Mouse (Mus musculus): ENCODE data around the gene Cybc1. TPM values are rescaled to one million over a fixed set of nuclear protein-coding genes. Genes with fewer than 3 reads are reported as not detected.

The Cybc1 gene
- polyA plus RNA-seq (2016; fragmentation: Nextera tagmentation; extraction: Ambion mirVana) = 37.9 and 38.9 TPM in 2 replicates

- under 1% methylated on average over 23 of the region's 23 CpGs for WGBS
- Histone ChIP-seq H3K27me3 (no peaks in the 10 kb centered on the region), H3K4me3 (peak within 1 kb of the TSS; percentile 76), H3K9me3 (no peaks in the 10 kb centered on the region), H3K9ac (peak within 1 kb of the TSS; percentile 70), H3K4me1 (peaks cover 12% of the 10 kb centered on the region), H3K36me3 (peaks cover 31% of the 10 kb centered on the region), H3K4me2 (replicated peaks) (peak within 1 kb of the TSS; percentile 79), H3K27ac (peak within 1 kb of the TSS; percentile 57)
- ATAC-seq (ENCODE audit: insufficient number of reproducible peaks, insufficient read depth, low FRiP score, low TSS enrichment) = peak; percentile 90
Measured at GRCm38 (mm10) chr11:121229018-121229439, at the start of gene Cybc1. Cybc1 (minus strand) TSS chr11:121229322.

GRCm38 (mm10) chr11:121278011-121278410 lies 48.9 kb upstream of the Cybc1 start:
- ATAC-seq (ENCODE audit: insufficient number of reproducible peaks, insufficient read depth, low FRiP score, low TSS enrichment) = no peak
- 88% methylated on average over 3 of the region's 3 CpGs for WGBS

GRCm38 (mm10) chr11:121277516-121277915 lies 48.4 kb upstream of the Cybc1 start:
- H3K4me2 ChIP-seq (replicated peaks) = no peak overlapping the region
- no peaks in the 10 kb centered on the region for H3K27me3 ChIP-seq
- H3K4me3 ChIP-seq = no peak overlapping the region
- WGBS = 92% methylated on average over 8 of the region's 8 CpGs
- H3K36me3 ChIP-seq = no peaks in the 10 kb centered on the region
- ATAC-seq (ENCODE audit: insufficient number of reproducible peaks, insufficient read depth, low FRiP score, low TSS enrichment) = no peak
- H3K9me3 ChIP-seq = no peaks in the 10 kb centered on the region
- no peak overlapping the region for H3K9ac ChIP-seq
- no peaks in the 10 kb centered on the region for H3K4me1 ChIP-seq
- no peak overlapping the region for H3K27ac ChIP-seq

More at GRCm38 (mm10) chr11:121278011-121278410, 48.9 kb upstream of the Cybc1 start:
- Histone ChIP-seq H3K4me1 (no peaks in the 10 kb centered on the region), H3K36me3 (no peaks in the 10 kb centered on the region), H3K27me3 (no peaks in the 10 kb centered on the region), H3K4me2 (replicated peaks) (no peak overlapping the region), H3K9ac (no peak overlapping the region), H3K9me3 (no peaks in the 10 kb centered on the region), H3K27ac (no peak overlapping the region), H3K4me3 (no peak overlapping the region)

DNA sequence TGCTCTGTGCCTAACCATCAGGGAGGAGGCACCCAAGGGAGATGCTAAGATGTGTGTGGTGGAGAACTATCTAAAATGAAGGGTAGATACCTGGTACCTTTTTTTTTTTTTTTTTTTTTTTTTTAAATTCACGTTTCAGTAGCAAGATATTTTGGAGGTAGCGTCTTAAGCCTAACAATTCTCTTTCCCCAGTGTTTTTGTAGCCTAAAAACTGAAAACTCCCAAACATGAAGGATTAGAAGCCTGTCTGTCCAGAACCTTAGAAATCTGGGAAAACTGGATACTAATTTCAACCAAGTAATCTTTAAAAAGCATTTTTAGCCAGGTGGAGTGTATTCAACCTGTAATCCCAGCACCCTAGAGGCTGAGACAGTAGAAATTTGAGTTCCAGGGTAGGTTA lies 32.0 kb upstream of the Cybc1 start:
- Histone ChIP-seq H3K9me3 (no peaks in the 10 kb centered on the region), H3K36me3 (peaks cover 35% of the 10 kb centered on the region), H3K4me1 (peaks cover 17% of the 10 kb centered on the region), H3K9ac (peak overlapping the region; percentile 99), H3K4me2 (replicated peaks) (peak overlapping the region; percentile 95), H3K27ac (no peak overlapping the region), H3K27me3 (no peaks in the 10 kb centered on the region), H3K4me3 (peak overlapping the region; percentile 99)
- ATAC-seq (ENCODE audit: insufficient number of reproducible peaks, insufficient read depth, low FRiP score, low TSS enrichment) = no peak
- 49% methylated on average over 2 of the region's 2 CpGs for WGBS

GRCm38 (mm10) chr11:121260211-121260906 lies 31.2 kb upstream of the Cybc1 start:
- Histone ChIP-seq H3K27ac (peak overlapping the region; percentile 74), H3K9ac (peak overlapping the region; percentile 99), H3K4me1 (peaks cover 17% of the 10 kb centered on the region), H3K36me3 (peaks cover 35% of the 10 kb centered on the region), H3K4me3 (peak overlapping the region; percentile 99), H3K27me3 (no peaks in the 10 kb centered on the region), H3K9me3 (no peaks in the 10 kb centered on the region), H3K4me2 (replicated peaks) (peak overlapping the region; percentile 95)
- 0 out of 2 replicates have a peak, but pooled peaks have one; percentile 24 for ATAC-seq (ENCODE audit: insufficient number of reproducible peaks, insufficient read depth, low FRiP score, low TSS enrichment)
- WGBS = under 1% methylated on average over 58 of the region's 60 CpGs

DNA sequence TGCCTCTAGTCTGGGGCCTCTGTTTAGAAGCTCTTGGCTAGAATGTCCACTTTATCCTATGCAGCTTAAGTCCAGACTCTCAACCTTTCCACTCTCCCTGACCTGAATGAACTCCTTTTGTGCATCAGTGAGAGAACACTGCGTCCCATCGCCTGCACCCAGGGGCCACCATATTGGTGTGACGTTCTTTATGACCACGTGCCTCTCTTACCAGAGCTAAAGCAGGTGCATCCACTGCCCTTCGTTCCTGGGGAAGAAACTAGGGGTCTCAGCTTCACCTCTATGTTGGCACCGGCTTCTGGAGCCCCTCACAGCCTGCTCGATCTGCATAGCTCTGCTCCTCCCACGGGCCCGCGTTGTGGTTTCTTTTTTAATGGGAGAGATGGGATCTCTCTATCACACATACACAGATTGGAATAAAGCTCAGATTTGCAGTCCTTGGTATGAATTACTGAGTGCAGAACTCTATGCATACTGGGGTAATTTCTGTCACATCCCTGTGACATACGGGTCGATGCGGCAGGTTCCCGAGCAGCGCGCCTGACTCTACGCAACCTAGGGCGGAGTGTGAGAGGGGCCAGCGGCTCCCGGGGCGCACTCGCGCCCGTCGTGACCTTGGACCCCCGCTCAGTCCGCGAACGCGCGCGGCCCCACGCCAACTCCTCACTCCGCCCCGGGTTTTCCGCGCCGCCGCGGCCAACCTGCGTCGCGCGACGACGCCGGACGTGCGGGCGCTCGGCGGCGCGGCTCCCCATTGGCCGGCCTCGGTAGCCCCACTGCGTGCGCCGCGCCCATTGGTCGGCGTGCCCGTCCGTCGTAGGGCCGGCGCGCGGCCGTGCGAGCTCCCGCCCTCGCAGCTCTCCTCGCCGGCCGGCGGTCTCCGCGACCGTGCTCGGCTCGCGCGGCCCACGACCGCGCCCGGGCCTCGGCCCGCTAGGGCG lies 30.3 kb upstream of the Cybc1 start, which contains the start of gene Foxk2:
Foxk2 (plus strand) TSS at position 831 of the 941 bp plus-strand sequence.
- peaks cover 36% of the 10 kb centered on the region for H3K36me3 ChIP-seq
- peak within 1 kb of the TSS; percentile 99 for H3K9ac ChIP-seq
- peaks cover 17% of the 10 kb centered on the region for H3K4me1 ChIP-seq
- WGBS = under 1% methylated on average over 90 of the region's 91 CpGs
- H3K27ac ChIP-seq = peak within 1 kb of the TSS; percentile 74
- H3K4me2 ChIP-seq (replicated peaks) = peak within 1 kb of the TSS; percentile 95
- H3K9me3 ChIP-seq = no peaks in the 10 kb centered on the region
- ATAC-seq (ENCODE audit: insufficient number of reproducible peaks, insufficient read depth, low FRiP score, low TSS enrichment) = peak; percentile 96
- H3K27me3 ChIP-seq = no peaks in the 10 kb centered on the region
- H3K4me3 ChIP-seq = peak within 1 kb of the TSS; percentile 99

GRCm38 (mm10) chr11:121250196-121250595 lies 21.1 kb upstream of the Cybc1 start:
- Histone ChIP-seq H3K4me1 (no peaks in the 10 kb centered on the region), H3K27ac (no peak overlapping the region), H3K36me3 (peaks cover 96% of the 10 kb centered on the region), H3K9ac (no peak overlapping the region), H3K27me3 (no peaks in the 10 kb centered on the region), H3K4me3 (no peak overlapping the region), H3K9me3 (no peaks in the 10 kb centered on the region), H3K4me2 (replicated peaks) (no peak overlapping the region)
- no peak for ATAC-seq (ENCODE audit: insufficient number of reproducible peaks, insufficient read depth, low FRiP score, low TSS enrichment)
- 88% methylated on average over 8 of the region's 8 CpGs for WGBS

DNA sequence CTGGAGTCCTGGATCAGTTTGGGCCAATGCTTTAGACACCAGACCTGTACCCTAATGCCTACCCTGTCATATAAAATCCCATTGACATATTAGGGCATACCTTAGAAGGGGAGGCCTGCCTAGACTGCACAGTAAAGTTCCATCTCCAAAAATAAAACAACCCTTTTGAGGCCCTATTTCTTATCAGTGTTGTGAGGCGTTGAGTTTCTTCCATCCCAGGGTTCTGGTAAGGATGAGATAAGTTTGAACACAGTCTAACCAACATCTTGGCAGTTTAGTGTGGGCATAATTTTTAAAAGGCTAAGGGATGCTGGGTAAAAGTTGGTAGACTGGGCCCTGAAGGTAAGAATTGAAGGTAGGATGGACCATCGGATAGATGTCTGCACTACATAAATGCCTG lies 10.5 kb upstream of the Cybc1 start:
- WGBS = 91% methylated on average over 2 of the region's 2 CpGs
- Histone ChIP-seq H3K36me3 (peaks cover 45% of the 10 kb centered on the region), H3K4me3 (no peak overlapping the region), H3K4me2 (replicated peaks) (no peak overlapping the region), H3K9ac (no peak overlapping the region), H3K4me1 (peaks cover 7% of the 10 kb centered on the region; the same call in 1 of the 2 replicates), H3K9me3 (no peaks in the 10 kb centered on the region), H3K27ac (no peak overlapping the region), H3K27me3 (no peaks in the 10 kb centered on the region)
- ATAC-seq (ENCODE audit: insufficient number of reproducible peaks, insufficient read depth, low FRiP score, low TSS enrichment) = no peak

- H3K27ac ChIP-seq = peak overlapping the region; percentile 93
- 5% methylated on average over 28 of the region's 28 CpGs for WGBS
- H3K9ac ChIP-seq = peak overlapping the region; percentile 78
- no peaks in the 10 kb centered on the region for H3K9me3 ChIP-seq
- peak overlapping the region; percentile 76 for H3K4me3 ChIP-seq
- H3K4me1 ChIP-seq = peaks cover 7% of the 10 kb centered on the region; the same call in 1 of the 2 replicates
- H3K36me3 ChIP-seq = peaks cover 25% of the 10 kb centered on the region
- no peak for ATAC-seq (ENCODE audit: insufficient number of reproducible peaks, insufficient read depth, low FRiP score, low TSS enrichment)
- peak overlapping the region; percentile 54 for H3K4me2 ChIP-seq (replicated peaks)
- no peaks in the 10 kb centered on the region for H3K27me3 ChIP-seq
Measured at GRCm38 (mm10) chr11:121237345-121238128, 8.4 kb upstream of the Cybc1 start.

DNA sequence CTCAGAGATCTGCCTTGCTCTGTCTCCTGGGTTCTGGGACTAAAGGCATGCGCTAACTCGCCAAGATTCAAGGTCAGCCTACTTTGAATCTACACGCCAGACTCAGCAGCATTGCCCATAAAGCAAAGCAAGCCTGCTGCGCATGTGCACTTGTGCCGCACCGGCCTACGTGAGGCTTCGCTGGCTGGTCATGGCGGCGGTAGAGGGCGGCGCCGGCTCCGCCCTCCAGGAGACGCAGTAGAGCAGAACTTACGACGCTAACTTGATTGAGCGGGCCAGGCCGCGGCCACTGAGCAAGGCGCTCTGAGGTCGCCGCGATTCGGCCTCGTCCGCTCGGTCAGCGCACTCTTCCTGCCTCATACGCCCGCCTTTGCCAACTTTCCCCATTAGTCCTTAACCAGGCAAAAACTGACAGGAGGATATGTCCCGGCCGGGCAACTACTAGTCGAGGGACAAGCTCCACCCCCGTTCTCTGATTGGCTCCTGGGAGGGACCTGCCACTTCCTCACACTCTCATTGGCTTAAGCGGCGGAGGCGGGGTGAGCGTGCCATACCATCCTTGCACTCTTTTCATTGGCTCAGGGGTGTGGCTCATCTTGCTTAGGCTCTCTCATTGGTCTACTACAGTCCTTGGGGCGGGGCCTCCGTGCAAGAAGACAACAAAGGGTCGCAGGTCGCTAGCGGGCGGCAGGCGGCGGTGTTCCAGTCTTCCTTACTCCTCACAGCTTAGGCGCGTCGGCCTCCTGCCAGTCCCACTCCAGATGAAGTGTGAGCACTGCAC lies 7.6 kb upstream of the Cybc1 start, which contains the start of gene Narf:
Narf (plus strand) TSS at position 690 of the 781 bp plus-strand sequence.
- peak; percentile 99 for ATAC-seq (ENCODE audit: insufficient number of reproducible peaks, insufficient read depth, low FRiP score, low TSS enrichment)
- no peaks in the 10 kb centered on the region for H3K9me3 ChIP-seq
- H3K27me3 ChIP-seq = no peaks in the 10 kb centered on the region
- H3K4me2 ChIP-seq (replicated peaks) = peak within 1 kb of the TSS; percentile 54
- peak within 1 kb of the TSS; percentile 76 for H3K4me3 ChIP-seq
- H3K4me1 ChIP-seq = peaks cover 7% of the 10 kb centered on the region; the same call in 1 of the 2 replicates
- peaks cover 17% of the 10 kb centered on the region; the same call in 1 of the 2 replicates for H3K36me3 ChIP-seq
- WGBS = under 1% methylated on average over 50 of the region's 50 CpGs
- peak within 1 kb of the TSS; percentile 78 for H3K9ac ChIP-seq
- H3K27ac ChIP-seq = peak within 1 kb of the TSS; percentile 99

Measured in embryonic facial prominence, embryonic 12.5 days (tissue).